Mouse (Mus musculus) brain, embryonic 14.5 days (tissue): ENCODE data around the gene Icmt. TPM values are rescaled to one million over a fixed set of nuclear protein-coding genes. Genes with fewer than 3 reads are reported as not detected.
A peak's percentile ranks its signal among the peaks of the same experiment; 100 is the strongest.

Experiments used
- DNase-seq: peaks from one replicate; pipeline ENCODE4 v3.0.0-alpha.2; 2011; ENCODE audit warnings: low read depth
- CTCF ChIP-seq: fragments of 200-500 bp; IDR thresholded peaks from 2 replicates; pipeline ENCODE4 v1.5.1; 2012; ENCODE audit warnings: inconsistent platforms, mild to moderate bottlenecking, moderate library complexity, borderline replicate concordance; ENCODE audit not compliant: insufficient read depth, insufficient read length; ENCODE audit errors: extremely low read depth
- POLR2A ChIP-seq: fragments of 200-500 bp; IDR thresholded peaks from 2 replicates; pipeline ENCODE4 v1.6.1; 2012; ENCODE audit warnings: mild to moderate bottlenecking, inconsistent platforms, borderline replicate concordance; ENCODE audit not compliant: poor library complexity, insufficient read depth, insufficient read length, severe bottlenecking; ENCODE audit errors: extremely low read depth
- polyA plus RNA-seq: library from polyadenylated mRNA; depleted of rRNA; stranded (reverse); fragments of >200 nt; gene quantifications from 2 replicates; pipeline ENCODE4 v1.2.3, GENCODE M21; 2012

Gene Icmt
- polyA plus RNA-seq, 1 experiment, result 23.0 TPM

DNA sequence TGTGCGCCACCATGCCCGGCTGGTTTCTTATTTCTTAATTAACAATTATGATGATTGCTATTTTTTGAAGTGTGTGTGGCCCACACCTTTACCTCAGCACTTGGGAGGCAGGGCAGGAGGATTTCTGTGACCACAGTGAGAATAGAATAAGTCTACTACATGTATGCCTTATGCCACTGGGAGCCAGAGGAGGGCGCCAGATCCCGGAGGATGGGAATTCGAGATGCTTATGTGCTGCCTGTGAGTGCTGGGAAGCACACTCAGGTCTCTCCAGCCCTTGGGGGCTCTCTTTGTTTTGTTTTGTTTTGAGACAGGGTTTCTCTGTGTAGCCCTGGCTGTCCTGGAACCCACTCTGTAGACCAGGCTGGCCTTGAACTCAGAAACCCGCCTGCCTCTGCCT lies 31.7 kb downstream of the Icmt start:
- DNase-seq, result no peak
- TF ChIP-seq CTCF (peak; percentile 56; the same call in 1 of the 2 replicates), POLR2A (no peak)

DNA sequence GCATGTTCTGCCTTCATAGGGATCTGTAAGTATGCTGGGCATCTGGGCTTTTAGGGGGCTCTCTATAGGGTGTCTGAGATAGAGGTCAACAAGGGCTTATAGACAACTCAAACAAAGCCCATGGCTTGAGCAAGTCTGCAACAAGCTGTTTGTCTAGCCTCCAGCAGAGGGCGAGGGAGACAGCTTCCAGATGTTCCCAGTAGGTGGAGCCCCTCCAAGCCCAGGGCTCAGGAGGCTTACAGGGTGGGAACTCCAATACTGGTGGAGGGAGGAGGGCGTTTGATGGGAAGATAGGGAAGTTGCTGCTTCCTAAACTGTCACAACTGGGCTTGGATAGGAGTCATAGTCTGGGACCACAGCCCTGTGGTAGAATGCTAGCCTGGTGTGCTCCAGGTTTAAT lies 35.9 kb downstream of the Icmt start:
- peak; percentile 88 for DNase-seq
- TF ChIP-seq POLR2A (no peak), CTCF (peak; percentile 99)

DNA sequence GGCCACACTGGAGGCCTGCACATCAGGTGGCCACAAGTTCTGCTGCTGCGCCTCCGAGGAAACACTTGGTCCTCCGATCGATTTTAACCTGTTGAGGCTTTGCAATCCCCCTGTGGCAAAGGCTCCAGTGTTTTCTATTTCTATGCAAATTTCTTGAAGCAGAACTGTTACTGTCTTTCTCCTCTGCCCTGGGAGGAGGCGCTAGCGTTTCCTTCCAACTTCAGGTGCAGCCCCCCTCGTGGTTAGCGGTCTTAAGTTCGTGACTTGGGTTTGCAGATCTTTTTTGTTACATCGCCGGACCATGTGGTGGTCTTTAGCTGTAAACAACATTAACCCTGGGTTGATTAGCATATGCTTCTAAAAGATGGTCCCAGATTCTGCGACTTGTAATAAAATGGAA lies 36.6 kb downstream of the Icmt start:
- DNase-seq, result no peak
- no peak for TF ChIP-seq CTCF
- TF ChIP-seq POLR2A, result no peak

DNA sequence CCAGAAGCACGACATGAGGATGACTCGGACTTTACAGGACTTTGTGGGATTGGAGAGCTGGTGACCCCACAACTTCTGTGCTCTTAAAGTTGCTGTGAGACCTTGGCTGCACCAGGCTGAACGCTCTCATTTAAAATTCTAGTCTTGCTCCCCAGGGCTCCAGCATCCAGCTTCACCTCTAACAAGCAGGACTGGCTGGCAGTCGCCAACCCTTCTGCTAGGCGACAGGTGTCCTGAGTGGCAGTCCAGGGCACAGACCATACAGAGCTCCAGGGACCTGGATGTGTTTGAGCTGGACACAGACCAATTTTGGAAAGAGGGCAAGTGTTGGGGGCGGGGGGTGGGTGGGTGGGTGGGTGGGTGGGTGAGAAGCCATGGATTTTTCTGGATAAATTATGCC lies 40.7 kb downstream of the Icmt start:
- TF ChIP-seq CTCF (no peak), POLR2A (no peak)

DNA sequence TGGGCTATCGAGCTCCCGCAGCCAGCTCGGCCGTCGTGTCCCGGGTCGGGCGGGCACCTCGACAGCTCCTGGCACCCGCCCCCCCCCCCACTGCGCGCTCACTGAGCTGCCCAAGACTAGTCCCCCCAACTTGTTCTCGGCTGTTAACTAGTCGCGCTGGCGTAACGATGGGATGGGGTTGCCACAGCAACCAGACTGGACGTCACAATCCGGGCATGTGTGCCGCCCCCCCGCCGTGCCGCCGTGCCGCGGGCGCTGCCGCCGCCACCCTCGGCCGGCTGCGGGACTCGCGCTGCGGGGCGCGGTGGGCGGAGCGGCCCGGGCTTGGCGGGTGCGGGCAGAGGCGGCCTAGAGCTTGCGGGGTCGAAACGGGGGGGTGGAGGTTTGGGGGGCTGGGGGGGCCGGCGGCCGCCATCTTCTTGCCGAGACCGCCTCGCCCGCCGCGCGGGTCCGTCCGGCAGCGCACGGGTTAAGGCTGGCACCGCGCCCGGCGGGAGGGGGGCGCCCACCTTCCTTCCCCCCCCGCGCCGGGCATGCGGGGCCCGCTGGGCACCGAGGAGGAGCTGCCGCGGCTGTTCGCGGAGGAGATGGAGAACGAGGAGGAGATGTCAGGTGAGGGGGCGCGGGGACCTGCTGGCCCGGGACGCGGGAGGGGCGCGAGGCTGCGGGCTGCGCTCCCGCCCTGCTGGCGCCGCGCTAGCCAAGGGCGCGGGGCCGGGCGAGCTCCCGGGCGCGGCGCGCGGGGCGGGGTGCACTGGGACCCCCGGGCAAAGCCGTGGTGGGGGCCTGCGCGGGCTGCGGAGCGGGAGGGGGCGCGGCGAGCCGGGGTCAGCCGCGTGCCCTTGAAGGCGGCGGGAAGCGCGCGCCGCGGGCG lies 41.6 kb downstream of the Icmt start, which contains the start of gene Chd5:
TSS of gene Chd5 (plus strand) at position 233 of the 874 bp plus-strand sequence.
- TF ChIP-seq POLR2A (no peak), CTCF (no peak)
- DNase-seq, result peak; percentile 54

More for the DNA sequence above, 40.7 kb downstream of the Icmt start:
- no peak for DNase-seq

DNA sequence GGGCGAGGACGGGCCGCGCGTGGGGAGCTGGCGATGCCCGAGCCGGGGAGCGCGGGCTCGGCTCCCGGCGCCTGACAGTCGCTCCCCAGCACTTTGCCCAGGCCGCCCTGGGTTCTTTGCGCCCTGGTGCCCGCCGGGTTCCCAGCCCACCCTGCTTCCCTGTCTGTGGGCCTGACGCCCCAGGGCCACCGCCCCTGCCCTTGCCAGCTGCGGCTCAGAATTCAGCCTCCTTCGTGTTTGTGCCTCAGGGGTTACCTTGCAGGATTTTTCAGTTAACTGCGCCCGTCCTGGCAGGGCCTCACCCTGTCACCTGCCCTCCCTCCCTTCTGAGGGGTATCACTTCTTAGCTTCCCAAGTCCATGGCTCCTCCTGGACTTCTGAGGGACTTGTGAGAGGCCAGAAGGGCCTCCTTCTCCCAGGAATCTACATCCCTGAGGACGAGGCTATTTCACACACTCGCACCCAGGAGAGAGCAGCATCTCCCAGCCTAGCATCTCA lies 42.3 kb downstream of the Icmt start:
- no peak for DNase-seq
- TF ChIP-seq CTCF (no peak), POLR2A (no peak)

DNA sequence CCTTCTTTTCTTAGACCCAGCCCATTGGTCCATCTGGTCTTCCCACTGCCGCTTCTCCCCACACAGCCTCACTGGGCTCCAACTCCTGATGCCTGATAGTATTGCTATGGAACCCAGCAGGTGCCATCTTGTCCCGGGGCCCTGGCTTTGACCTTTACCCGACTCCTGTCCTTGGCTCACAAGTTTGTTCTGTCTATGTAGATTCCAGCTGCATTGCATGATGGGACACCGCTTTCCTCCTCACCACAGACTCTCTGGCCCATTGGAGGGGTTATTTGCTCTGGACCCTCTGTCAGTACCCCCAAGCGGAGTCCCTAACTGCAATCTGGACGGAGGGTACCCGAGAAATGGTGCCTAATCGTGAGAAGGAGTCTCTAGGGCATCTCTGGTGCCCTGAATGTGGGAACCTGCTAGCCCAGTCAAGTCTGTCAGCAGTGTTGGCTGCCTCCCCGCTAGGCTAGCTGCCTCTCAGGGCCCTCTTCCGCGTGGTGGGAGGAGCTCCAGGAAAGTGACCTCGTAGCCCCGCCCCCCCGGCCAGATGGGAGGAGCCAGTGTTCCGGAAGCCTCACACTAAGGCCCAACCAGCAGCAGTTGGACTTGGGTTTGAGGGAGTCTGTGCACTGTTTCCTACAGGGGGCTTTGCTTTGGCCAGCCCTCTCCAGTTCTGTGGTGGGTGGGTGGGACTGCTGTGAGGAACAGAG lies 43.7 kb downstream of the Icmt start:
- DNase-seq, result peak; percentile 28
- TF ChIP-seq CTCF, result no peak
- no peak for TF ChIP-seq POLR2A

DNA sequence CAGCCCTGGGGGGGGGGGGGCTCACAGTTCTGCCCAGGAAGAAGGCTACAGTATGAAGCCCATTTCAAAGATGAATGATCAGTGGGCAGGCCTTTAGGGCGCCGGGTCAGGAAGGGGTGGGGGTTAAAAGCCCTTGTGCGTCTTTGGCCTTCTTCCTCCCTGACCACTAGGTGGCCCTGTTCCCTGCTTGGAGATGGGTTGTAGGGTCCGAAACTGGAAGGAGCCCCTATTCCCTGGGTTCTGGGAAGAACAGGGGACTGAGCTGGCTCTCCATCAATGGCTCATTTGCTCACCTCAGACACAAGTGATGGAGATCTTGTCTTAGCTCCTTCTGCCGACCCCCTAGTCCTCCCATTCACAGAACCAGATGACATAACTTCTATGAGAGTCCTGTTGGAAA lies 46.3 kb downstream of the Icmt start:
- DNase-seq, result peak; percentile 59
- TF ChIP-seq POLR2A (no peak), CTCF (peak; percentile 76)

DNA sequence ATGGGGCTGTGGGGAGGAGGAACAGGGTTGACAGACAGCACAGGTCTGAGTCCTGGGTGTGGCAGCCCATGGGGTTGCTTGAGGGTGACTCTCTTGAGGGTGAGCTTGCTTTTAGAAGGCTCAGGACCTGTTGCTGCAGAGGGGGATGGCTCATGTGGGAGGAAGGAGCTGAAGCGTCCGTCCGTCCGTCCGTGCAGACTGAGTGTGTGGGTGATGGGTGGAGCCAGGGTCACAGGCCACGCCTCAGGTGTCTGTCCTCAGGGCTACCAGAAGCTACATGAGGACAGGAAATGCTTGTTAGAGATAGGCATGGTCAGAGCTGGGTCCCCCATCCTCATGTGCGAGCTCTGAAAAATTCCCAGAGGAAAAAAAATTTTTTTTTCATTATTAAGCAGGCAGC lies 47.6 kb downstream of the Icmt start:
- DNase-seq, result no peak
- TF ChIP-seq CTCF (no peak), POLR2A (no peak)

DNA sequence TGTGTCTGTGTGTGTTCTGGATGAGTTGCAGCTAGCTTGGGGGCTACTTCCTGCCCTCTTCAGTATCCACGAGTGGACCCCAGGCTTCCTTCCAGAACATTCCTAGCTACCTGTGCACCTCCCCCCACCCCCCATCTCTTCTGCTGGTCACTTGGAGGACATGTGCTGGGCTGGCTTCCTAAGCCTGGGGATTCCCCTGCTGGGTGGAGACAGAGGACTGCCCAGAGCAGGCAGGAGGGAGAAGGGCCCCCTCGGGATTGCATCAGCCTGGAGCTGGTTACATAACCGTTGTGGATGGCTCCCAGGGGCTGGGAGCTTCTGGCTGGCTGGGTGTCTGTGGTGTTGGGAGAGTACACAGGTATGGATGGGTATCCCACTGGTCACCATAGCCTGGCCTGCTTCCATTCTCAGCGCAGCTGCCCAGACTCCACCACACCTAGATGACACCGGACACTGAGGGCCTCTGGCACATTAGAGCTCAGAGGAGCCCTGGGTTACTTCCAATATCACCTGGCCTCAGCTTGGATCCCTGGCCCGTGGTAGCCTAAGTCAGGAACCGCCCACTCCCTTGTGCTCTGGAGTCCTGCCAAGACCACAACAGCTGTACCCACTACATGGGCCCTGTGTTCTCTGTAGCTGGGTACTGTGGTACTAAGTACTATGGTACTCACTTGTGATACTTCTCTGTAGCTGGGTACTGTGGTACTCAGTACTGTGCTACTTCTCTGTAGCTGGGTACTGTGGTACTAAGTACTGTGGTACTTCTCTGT lies 48.3 kb downstream of the Icmt start:
- TF ChIP-seq POLR2A (no peak), CTCF (no peak)
- DNase-seq, result no peak
